15 mouse cellular contexts compared by ENCODE assay signal in the genomic region with DNA sequence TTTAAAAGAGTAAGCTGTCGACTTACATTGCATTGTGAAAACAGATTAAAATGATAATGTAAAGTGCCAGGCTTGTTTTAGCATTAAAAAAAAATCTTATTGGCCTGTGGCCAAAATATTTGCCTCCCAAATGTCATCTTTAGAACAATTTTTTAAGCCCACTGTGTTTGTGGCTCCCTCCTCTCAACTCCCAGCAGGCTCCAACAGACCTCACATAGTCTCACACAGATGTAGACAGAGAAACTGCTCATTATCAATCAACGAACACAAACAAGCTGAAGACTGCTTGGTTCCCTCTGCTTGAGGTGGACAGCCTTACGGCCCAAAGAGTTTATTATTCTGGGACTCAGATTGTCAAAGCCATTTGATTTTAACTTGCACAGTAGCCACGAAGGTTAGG.
"Had no signal": no experiment of that assay in that cellular context is flagged by ENCODE, and none has a peak within 500 bp of the region (broad histone marks: within the 10 kb centered on the region; RNA-seq: fewer than 3 reads in every experiment).

No protein-coding gene starts in this region.

- H3K27ac ChIP-seq: left cerebral cortex, adult 2 months; limb, embryonic 10.5 days; liver, embryonic 15.5 days; macrophage; midbrain, embryonic 12.5 days; neural tube, embryonic 15.5 days had no signal

- H3K36me3 ChIP-seq: limb, embryonic 10.5 days; liver, embryonic 15.5 days; midbrain, embryonic 12.5 days; neural tube, embryonic 15.5 days had no signal

- H3K4me2 ChIP-seq: liver, embryonic 11.5 days; liver, embryonic 15.5 days; midbrain, embryonic 12.5 days; neural tube, embryonic 15.5 days had no signal

- DNase-seq: kidney, postnatal 25 days; lung, adult 2 months; lung, postnatal 10 days; right cerebral cortex, adult 18-20 months; right cerebral cortex, postnatal 25 days; thymus, postnatal 36 days had no signal

- H3K9me3 ChIP-seq: limb, embryonic 10.5 days; liver, embryonic 15.5 days; midbrain, embryonic 12.5 days; neural tube, embryonic 15.5 days had no signal

- H3K9ac ChIP-seq: liver, embryonic 15.5 days; midbrain, embryonic 12.5 days; neural tube, embryonic 15.5 days had no signal

- H3K27me3 ChIP-seq: liver, embryonic 15.5 days; megakaryocyte, embryonic 14.5 days; midbrain, embryonic 12.5 days; neural tube, embryonic 15.5 days had no signal

- ATAC-seq: midbrain, embryonic 16.5 days had no signal

- H3K4me3 ChIP-seq: left cerebral cortex, adult 2 months; limb, embryonic 10.5 days; liver, embryonic 15.5 days; megakaryocyte, embryonic 14.5 days; midbrain, embryonic 12.5 days; neural tube, embryonic 15.5 days had no signal

- H3K4me1 ChIP-seq: liver, embryonic 15.5 days; midbrain, embryonic 12.5 days; neural tube, embryonic 15.5 days had no signal
